Mouse (Mus musculus) heart, adult 2 months (tissue): ENCODE measurements at regions not wholly inside any gene's neighbourhood (a gene's known extent, or its start where the extent isn't known, plus 50 kb on each side); places are given as distances from the start of the nearest gene placed in this dataset.

Experiments
- DNase-seq, 2 experiments: peaks; one replicate each; pipeline ENCODE4 v3.0.0; 2021
- H3K27ac ChIP-seq: fragments of 200-600 bp; 2 replicates; pipeline ENCODE4 v1.8.1; 2022
- H3K27me3 ChIP-seq: fragments of 200-500 bp; 2 replicates; pipeline ENCODE4 v1.6.1; 2012; ENCODE audit warnings: mild to moderate bottlenecking, low read length, inconsistent platforms, mixed read lengths; ENCODE audit not compliant: control insufficient read depth, insufficient read depth
- H3K36me3 ChIP-seq: fragments of 200-500 bp; 2 replicates; pipeline ENCODE4 v1.6.1; 2012; ENCODE audit warnings: low read length, inconsistent platforms; ENCODE audit not compliant: control insufficient read depth, insufficient read depth
- H3K4me1 ChIP-seq: fragments of 200-500 bp; 2 replicates; pipeline ENCODE4 v1.6.1; 2011; ENCODE audit warnings: low read length; ENCODE audit not compliant: control insufficient read depth, insufficient read depth
- H3K4me3 ChIP-seq: fragments of 200-600 bp; 2 replicates; pipeline ENCODE4 v1.8.1; 2022
- H3K79me2 ChIP-seq: fragments of 200-500 bp; replicated peaks from 2 replicates; pipeline ENCODE4 v1.6.1; 2012; ENCODE audit warnings: mild to moderate bottlenecking, inconsistent platforms, low read length, moderate library complexity, mixed read lengths; ENCODE audit not compliant: control insufficient read depth, insufficient read depth
- H3K9ac ChIP-seq: fragments of 200-500 bp; 2 replicates; pipeline ENCODE4 v1.6.1; 2012; ENCODE audit warnings: low read depth, mild to moderate bottlenecking, control low read depth, inconsistent platforms, low read length, mixed read lengths
- CTCF ChIP-seq: fragments of 200-600 bp; IDR thresholded peaks from 2 replicates; pipeline ENCODE4 v1.8.1; 2022; ENCODE audit warnings: antibody characterized with exemption, mild to moderate bottlenecking, moderate library complexity
- EP300 ChIP-seq: fragments of 200-500 bp; IDR thresholded peaks from 2 replicates; pipeline ENCODE4 v1.6.1; 2011; ENCODE audit warnings: low read depth, low read length, control low read depth; ENCODE audit not compliant: insufficient read depth
- POLR2A ChIP-seq: fragments of 200-500 bp; IDR thresholded peaks from 2 replicates; pipeline ENCODE4 v1.6.1; 2011; ENCODE audit warnings: mild to moderate bottlenecking, low read depth, low read length, control low read depth; ENCODE audit not compliant: insufficient read depth
- WGBS: fragments of 180-500 bp; shearing (Covaris S2); methylation state at CpG from one replicate; pipeline ENCODE4 v1.1.7; 2018; 5-methylcytosine and 5-hydroxymethylcytosine counted together
- intact Hi-C: fragments of 180-260 bp; cut with DNase I; formaldehyde crosslinking; loops from one replicate; pipeline ENCODE4 v1.15.1; 2025

GRCm38 (mm10) chr8:35249747-35250375 lies 515.7 kb upstream of the Gm19410 start:
- DNase-seq = no peak
- Histone ChIP-seq H3K27ac (no peak overlapping the region), H3K79me2 (no peaks in the 10 kb centered on the region), H3K27me3 (no peaks in the 10 kb centered on the region), H3K9ac (no peak overlapping the region), H3K36me3 (no peaks in the 10 kb centered on the region), H3K4me3 (no peak overlapping the region), H3K4me1 (no peaks in the 10 kb centered on the region)
- intact Hi-C loops = no loop called here
- no peak for TF ChIP-seq EP300
- no peak for TF ChIP-seq POLR2A
- TF ChIP-seq CTCF = no peak
- WGBS = 84% methylated on average over 7 of the region's 7 CpGs

- no peak for DNase-seq
- no peaks in the 10 kb centered on the region for H3K79me2 ChIP-seq
- no peaks in the 10 kb centered on the region for H3K4me1 ChIP-seq
- WGBS = 70% methylated on average over 4 of the region's 4 CpGs
- H3K27me3 ChIP-seq = no peaks in the 10 kb centered on the region
- no peak overlapping the region for H3K4me3 ChIP-seq
- no peak overlapping the region for H3K9ac ChIP-seq
- no peaks in the 10 kb centered on the region for H3K36me3 ChIP-seq
- no peak overlapping the region for H3K27ac ChIP-seq
- TF ChIP-seq EP300 (no peak), POLR2A (no peak), CTCF (no peak)
- intact Hi-C loops = no loop called here
Measured at GRCm38 (mm10) chr8:35250641-35251040, 514.9 kb upstream of the Gm19410 start.

- WGBS = 83% methylated on average over 4 of the region's 4 CpGs
- Histone ChIP-seq H3K27ac (no peak overlapping the region), H3K9ac (no peak overlapping the region), H3K4me1 (no peaks in the 10 kb centered on the region), H3K4me3 (no peak overlapping the region), H3K36me3 (no peaks in the 10 kb centered on the region), H3K27me3 (no peaks in the 10 kb centered on the region), H3K79me2 (no peaks in the 10 kb centered on the region)
- DNase-seq = no peak
- TF ChIP-seq CTCF (no peak), EP300 (no peak)
- intact Hi-C loops = no loop called here
Measured at GRCm38 (mm10) chr8:35253946-35254345, 511.6 kb upstream of the Gm19410 start.

DNA sequence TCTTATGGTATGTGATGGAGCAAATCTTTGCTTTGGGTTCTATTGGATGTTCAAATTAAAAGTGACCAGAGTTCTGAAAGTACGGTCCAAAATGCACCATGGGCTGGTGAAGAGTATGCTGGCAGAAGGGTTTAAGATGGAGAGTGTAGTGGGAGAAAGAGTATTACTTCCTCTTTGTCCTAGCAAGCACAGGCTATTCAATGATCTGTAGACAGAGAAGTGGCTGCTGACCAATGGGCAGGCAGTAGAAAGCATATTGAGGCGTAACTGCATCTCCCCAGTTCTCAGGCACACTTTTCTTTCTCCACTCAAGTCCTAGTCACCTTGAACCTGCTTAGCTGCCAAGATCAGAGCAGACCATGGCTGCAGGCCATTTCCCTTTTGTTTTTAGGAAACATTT lies 510.3 kb upstream of the Gm19410 start:
- no peak for DNase-seq
- Histone ChIP-seq H3K4me3 (no peak overlapping the region), H3K9ac (no peak overlapping the region), H3K79me2 (no peaks in the 10 kb centered on the region), H3K27me3 (no peaks in the 10 kb centered on the region), H3K4me1 (no peaks in the 10 kb centered on the region), H3K27ac (no peak overlapping the region), H3K36me3 (no peaks in the 10 kb centered on the region)
- intact Hi-C loops = no loop called here
- 85% methylated on average over 2 of the region's 2 CpGs for WGBS
- no peak for TF ChIP-seq CTCF
- TF ChIP-seq EP300 = no peak
- TF ChIP-seq POLR2A = no peak

GRCm38 (mm10) chr8:35256958-35257357 lies 508.6 kb upstream of the Gm19410 start:
- H3K4me3 ChIP-seq = no peak overlapping the region
- no peak overlapping the region for H3K9ac ChIP-seq
- no peaks in the 10 kb centered on the region for H3K4me1 ChIP-seq
- TF ChIP-seq POLR2A (no peak), CTCF (peak; percentile 32), EP300 (no peak)
- intact Hi-C loops = no loop called here
- H3K27ac ChIP-seq = no peak overlapping the region
- H3K27me3 ChIP-seq = no peaks in the 10 kb centered on the region
- no peak for DNase-seq
- H3K36me3 ChIP-seq = no peaks in the 10 kb centered on the region
- WGBS = 55% methylated on average over 4 of the region's 4 CpGs
- H3K79me2 ChIP-seq = no peaks in the 10 kb centered on the region

DNA sequence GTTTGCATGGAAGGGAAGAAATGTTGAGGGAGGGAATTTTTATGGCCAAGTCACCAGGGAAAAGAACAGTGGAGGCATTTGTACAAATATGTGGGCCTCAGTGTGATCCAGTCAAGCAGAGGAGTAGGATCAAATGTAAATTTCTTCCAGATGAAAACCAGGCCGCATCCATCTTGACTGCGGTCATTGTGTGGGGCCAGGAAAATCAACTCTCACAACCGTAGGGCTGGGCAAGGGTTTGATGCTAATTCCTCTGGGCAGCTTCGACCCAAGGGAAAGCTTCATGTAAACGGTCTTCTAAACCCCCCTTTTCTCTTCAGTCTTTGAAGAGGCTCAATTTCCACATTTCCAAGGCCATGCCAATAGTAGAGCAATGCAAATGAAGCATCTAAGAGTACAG lies 497.4 kb upstream of the Gm19410 start:
- Histone ChIP-seq H3K79me2 (no peaks in the 10 kb centered on the region), H3K9ac (no peak overlapping the region), H3K27me3 (no peaks in the 10 kb centered on the region), H3K27ac (no peak overlapping the region), H3K4me3 (no peak overlapping the region), H3K4me1 (no peaks in the 10 kb centered on the region), H3K36me3 (no peaks in the 10 kb centered on the region)
- intact Hi-C loops = loop anchor here (1.0 kb wide), 1 partner anchor 39 kb away; no protein-coding TSS in a partner anchor
- WGBS = 90% methylated on average over 5 of the region's 5 CpGs
- DNase-seq = no peak
- TF ChIP-seq POLR2A (no peak), CTCF (no peak), EP300 (no peak)
